Mouse (Mus musculus) forebrain, embryonic 15.5 days (tissue): ENCODE results near the gene Fam208b. TPM values are rescaled to one million over a fixed set of nuclear protein-coding genes. Genes with fewer than 3 reads are reported as not detected.
A peak's percentile ranks its signal among the peaks of the same experiment; 100 is the strongest.

Experiments
- ATAC-seq: fragments of 200-750 bp; cut with Nextera tagmentation; replicated peaks from 2 replicates; pipeline ENCODE4 v1.8.0; 2017; ENCODE audit warnings: mild to moderate bottlenecking, moderate TSS enrichment, moderate library complexity
- H3K27ac ChIP-seq: fragments of 300-500 bp; sonication (generic); replicated peaks from 2 replicates; pipeline ENCODE4 v1.5.1; 2015; ENCODE audit warnings: mild to moderate bottlenecking, inconsistent platforms
- H3K27me3 ChIP-seq: fragments of 300-500 bp; sonication (generic); 2 replicates; pipeline ENCODE4 v1.6.1; 2015; ENCODE audit warnings: inconsistent platforms
- H3K36me3 ChIP-seq: fragments of 300-500 bp; sonication (generic); 2 replicates; pipeline ENCODE4 v1.6.1; 2015; ENCODE audit warnings: mild to moderate bottlenecking, inconsistent platforms
- H3K4me1 ChIP-seq: fragments of 300-500 bp; sonication (generic); 2 replicates; pipeline ENCODE4 v1.6.1; 2015; ENCODE audit warnings: inconsistent platforms
- H3K4me2 ChIP-seq: fragments of 300-500 bp; sonication (generic); replicated peaks from 2 replicates; pipeline ENCODE4 v1.6.1; 2015; ENCODE audit warnings: mild to moderate bottlenecking, inconsistent platforms
- H3K4me3 ChIP-seq: fragments of 300-500 bp; sonication (generic); 2 replicates; pipeline ENCODE4 v1.5.1; 2015; ENCODE audit warnings: mild to moderate bottlenecking, inconsistent platforms
- H3K9ac ChIP-seq: fragments of 300-500 bp; sonication (generic); replicated peaks from 2 replicates; pipeline ENCODE4 v1.6.1; 2015; ENCODE audit warnings: mild to moderate bottlenecking, inconsistent platforms
- H3K9me3 ChIP-seq: fragments of 300-500 bp; sonication (generic); 2 replicates; pipeline ENCODE4 v1.6.1; 2016; ENCODE audit warnings: inconsistent platforms
- WGBS: fragments of 180-500 bp; shearing (Covaris S2); methylation state at CpG from one replicate; pipeline ENCODE4 v1.1.7; 2015; ENCODE audit warnings: mixed read lengths; 5-methylcytosine and 5-hydroxymethylcytosine counted together
- polyA plus RNA-seq: library from polyadenylated mRNA; unstranded; fragments of >200 nt; fragmentation: Nextera tagmentation; extraction: Ambion mirVana; gene quantifications from 2 replicates; pipeline ENCODE4 v1.2.1, GENCODE M21; 2015

Fam208b gene
- polyA plus RNA-seq, 1 experiment from 2014 or later = 21.3 TPM

DNA sequence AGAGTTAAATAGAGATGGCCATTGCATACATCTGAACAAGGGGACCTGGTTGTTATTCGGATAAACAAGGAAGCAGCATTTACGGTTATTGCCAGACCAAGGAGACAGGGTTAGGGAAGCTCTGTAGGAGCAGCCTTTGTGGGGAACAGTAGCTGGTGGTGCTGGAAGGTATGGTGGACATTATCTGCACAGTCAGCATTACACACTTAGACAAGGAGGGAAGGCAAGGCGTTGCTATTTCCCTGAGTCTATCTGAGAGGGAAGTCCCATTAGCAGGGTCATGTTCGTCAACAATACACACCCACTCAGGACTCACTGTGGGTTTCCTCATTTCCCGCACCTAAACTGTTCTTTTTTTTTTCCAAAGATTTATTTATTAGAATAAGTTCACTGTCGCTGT lies 63.1 kb downstream of the Fam208b start:
- Histone ChIP-seq H3K4me3 (no peak overlapping the region), H3K9ac (no peak overlapping the region), H3K9me3 (no peaks in the 10 kb centered on the region), H3K27ac (no peak overlapping the region), H3K36me3 (peaks cover 15% of the 10 kb centered on the region), H3K27me3 (no peaks in the 10 kb centered on the region), H3K4me2 (no peak overlapping the region), H3K4me1 (peaks cover 19% of the 10 kb centered on the region; the same call in 1 of the 2 replicates)
- ATAC-seq = no peak
- WGBS = 87% methylated on average over 6 of the region's 6 CpGs

DNA sequence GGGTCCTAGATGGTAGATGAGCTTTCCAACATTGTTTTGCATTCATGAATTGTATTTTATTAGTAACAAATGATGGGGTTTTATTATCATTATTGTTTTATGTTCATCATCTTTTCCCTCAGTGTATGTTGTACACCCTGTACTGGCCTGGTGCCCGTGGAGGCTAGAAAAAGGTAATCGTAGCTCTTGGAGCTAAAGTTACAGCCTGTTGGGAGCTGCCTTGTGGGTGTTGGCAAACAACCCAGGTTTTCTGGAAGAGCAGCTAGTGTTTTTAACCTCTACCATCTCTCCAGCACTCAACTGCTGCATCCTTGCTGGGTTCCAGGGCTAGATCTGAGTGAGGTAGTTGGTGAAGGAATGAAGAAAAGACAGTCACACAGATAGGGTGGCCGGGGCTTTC lies 63.5 kb downstream of the Fam208b start:
- H3K36me3 ChIP-seq = peaks cover 11% of the 10 kb centered on the region
- H3K9ac ChIP-seq = no peak overlapping the region
- H3K27me3 ChIP-seq = no peaks in the 10 kb centered on the region
- H3K4me1 ChIP-seq = peaks cover 23% of the 10 kb centered on the region
- no peaks in the 10 kb centered on the region for H3K9me3 ChIP-seq
- no peak overlapping the region for H3K4me2 ChIP-seq
- ATAC-seq = no peak
- H3K4me3 ChIP-seq = no peak overlapping the region
- no peak overlapping the region for H3K27ac ChIP-seq
- WGBS = 83% methylated on average over 3 of the region's 3 CpGs

DNA sequence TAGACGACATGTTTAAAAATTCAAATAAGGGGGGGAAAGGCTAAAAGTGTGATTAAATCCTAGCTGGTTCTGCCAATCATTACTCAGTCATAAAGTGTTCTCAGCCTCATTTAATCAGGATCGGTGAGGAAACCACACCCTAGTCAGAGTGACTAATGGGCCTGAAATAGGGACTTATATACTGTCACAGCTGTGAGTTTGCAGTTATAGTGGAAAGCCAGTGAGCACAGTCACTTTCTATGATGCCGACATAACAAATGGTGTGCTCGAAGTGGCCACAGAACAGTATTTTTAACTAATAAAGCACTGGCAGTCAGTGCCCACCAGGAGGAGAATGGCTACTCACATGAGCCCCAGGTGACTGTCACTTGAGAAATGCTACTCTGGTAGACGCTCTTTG lies 66.0 kb downstream of the Fam208b start:
- Histone ChIP-seq H3K4me3 (no peak overlapping the region), H3K9ac (no peak overlapping the region), H3K27ac (no peak overlapping the region), H3K36me3 (peaks cover 5% of the 10 kb centered on the region; the same call in 1 of the 2 replicates), H3K4me1 (peaks cover 44% of the 10 kb centered on the region), H3K9me3 (no peaks in the 10 kb centered on the region), H3K4me2 (no peak overlapping the region), H3K27me3 (no peaks in the 10 kb centered on the region)
- WGBS = 71% methylated on average over 5 of the region's 5 CpGs
- no peak for ATAC-seq

DNA sequence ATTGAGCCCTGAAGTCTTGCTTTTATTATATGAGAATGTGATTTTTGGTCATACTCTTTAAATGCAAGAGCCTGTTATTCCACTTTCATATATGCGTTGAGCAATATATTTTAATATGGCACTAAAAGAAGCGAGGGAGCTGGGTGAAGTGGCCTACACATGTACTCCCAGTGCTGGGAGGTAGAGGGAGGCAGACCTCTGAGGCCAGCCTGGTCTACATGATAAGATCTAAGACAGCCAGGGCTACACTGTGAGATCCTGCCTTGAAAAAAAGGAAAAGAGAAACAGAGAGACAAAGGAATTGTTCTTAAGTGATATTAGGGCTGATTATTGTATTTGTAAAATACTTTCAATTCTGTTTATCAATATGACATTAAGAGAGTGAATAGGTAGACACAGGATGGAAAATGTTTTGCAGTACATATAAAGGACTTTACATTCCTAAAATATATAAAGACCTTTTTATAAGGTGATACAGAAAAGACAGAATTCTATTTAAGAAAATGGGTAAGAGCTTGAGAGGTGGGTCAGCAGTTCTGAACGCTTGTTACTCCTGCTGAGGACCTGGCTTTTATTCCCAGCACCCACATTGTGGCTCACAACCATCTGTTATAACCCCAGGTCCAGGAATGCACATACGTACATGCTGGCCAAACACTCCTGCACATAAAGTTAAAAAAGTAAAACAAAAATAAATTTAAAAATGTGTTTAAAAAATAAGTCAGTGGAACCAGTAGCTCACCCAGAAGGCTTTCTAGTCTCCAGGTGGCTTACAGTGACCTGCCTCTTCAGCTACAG lies 66.6 kb downstream of the Fam208b start:
- 93% methylated on average over 4 of the region's 4 CpGs for WGBS
- H3K9ac ChIP-seq = no peak overlapping the region
- no peak overlapping the region for H3K27ac ChIP-seq
- no peaks in the 10 kb centered on the region for H3K9me3 ChIP-seq
- H3K4me1 ChIP-seq = peaks cover 51% of the 10 kb centered on the region
- no peaks in the 10 kb centered on the region for H3K27me3 ChIP-seq
- no peak overlapping the region for H3K4me2 ChIP-seq
- H3K4me3 ChIP-seq = no peak overlapping the region
- H3K36me3 ChIP-seq = 0 out of 2 replicates have a peak, but pooled peaks cover 5% of the 10 kb centered on the region
- ATAC-seq = no peak

DNA sequence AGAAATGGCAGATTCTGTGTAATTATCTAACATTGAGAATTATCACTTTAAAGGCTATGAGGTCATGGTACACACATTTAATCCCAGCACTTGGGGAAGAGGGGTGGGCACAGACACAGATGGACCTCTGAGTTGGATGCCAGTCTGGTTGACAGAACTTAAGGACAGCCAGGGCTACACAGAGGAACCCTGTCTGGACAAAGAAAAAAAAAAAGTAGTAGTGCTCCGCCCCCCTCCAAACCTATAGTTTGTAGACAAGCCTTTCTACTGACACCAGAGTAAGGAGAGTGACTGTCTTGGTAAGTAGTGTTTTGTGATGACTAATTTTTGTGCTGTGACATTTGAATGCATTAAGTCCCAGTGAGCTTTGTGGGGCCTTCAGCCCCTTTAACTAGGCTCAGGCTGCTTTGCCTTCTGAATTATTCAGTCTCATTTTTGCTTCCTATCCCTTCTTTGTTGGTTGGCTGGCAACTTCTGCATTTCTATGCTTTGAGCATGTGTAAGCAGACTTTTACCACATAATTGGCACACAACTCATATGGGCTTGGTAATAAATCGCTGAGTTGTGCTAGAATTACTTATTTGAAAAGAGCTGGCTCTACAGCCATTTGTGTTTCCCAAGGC lies 69.6 kb downstream of the Fam208b start:
- Histone ChIP-seq H3K9ac (no peak overlapping the region), H3K9me3 (no peaks in the 10 kb centered on the region), H3K4me1 (peaks cover 60% of the 10 kb centered on the region), H3K27ac (peak overlapping the region; percentile 64), H3K27me3 (no peaks in the 10 kb centered on the region), H3K4me2 (peak overlapping the region; percentile 52), H3K36me3 (no peaks in the 10 kb centered on the region), H3K4me3 (peak overlapping the region; percentile 83; the same call in 1 of the 2 replicates)
- 0 out of 2 replicates have a peak, but pooled peaks have one; percentile 3 for ATAC-seq
- WGBS = 24% methylated on average over 2 of the region's 2 CpGs

DNA sequence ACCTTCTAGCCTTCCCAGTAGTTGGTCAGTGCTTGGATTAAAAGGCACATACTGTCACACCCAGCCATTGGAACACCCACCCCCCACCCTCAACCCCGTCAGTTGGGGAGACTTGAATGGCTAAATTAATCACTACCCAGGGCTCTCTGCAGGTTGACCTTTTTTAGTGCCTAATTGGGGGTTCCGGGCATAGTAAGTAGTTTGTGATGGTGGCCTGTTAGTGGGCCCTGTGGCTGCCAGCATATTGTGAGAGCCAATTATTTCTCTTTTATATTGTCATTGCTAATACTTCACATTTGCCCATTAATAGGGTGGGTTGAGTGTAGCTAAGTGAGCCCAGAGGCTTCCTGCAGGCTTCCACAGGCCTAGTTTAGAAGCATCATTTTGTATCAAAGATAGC lies 70.7 kb downstream of the Fam208b start:
- Histone ChIP-seq H3K4me3 (peak overlapping the region; percentile 83), H3K9ac (peak overlapping the region; percentile 89; the same call in 1 of the 2 replicates), H3K4me2 (peak overlapping the region; percentile 52), H3K27ac (peak overlapping the region; percentile 64; the same call in 1 of the 2 replicates), H3K27me3 (no peaks in the 10 kb centered on the region), H3K4me1 (peaks cover 53% of the 10 kb centered on the region), H3K9me3 (no peaks in the 10 kb centered on the region), H3K36me3 (no peaks in the 10 kb centered on the region)
- ATAC-seq = no peak
- 3% methylated on average over 2 of the region's 2 CpGs for WGBS

DNA sequence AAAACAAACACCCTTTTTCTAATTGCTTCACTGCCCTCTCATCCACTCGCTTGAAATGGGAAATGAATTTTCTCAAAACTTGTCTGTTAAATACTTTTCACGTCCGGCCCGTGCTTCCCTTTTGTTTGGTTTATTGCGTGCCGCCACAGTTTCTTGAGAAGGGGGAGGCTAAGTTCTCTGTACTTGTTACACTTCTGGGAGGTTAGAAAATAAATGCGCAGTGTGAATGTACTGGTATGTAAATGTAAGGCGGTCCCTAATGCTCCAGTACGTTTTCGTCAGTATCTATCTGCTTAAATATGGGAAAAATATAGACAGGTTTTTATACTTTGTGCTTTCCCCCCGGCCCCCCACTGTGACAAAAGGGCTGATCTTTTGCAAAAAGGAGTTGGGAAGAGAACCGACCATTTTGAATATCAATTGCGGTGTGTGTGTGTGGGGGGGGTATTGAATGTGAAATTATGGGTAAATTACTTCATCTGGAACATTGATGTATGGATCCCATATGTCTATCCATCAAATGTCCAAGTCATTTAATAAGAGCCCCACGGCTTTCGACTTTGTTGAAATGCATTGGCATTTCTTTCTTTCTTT lies 71.8 kb downstream of the Fam208b start:
- ATAC-seq = no peak
- Histone ChIP-seq H3K4me3 (peak overlapping the region; percentile 83), H3K36me3 (no peaks in the 10 kb centered on the region), H3K4me2 (peak overlapping the region; percentile 52), H3K9ac (peak overlapping the region; percentile 89), H3K4me1 (peaks cover 46% of the 10 kb centered on the region), H3K9me3 (no peaks in the 10 kb centered on the region), H3K27ac (peak overlapping the region; percentile 97), H3K27me3 (no peaks in the 10 kb centered on the region)
- WGBS = 1% methylated on average over 15 of the region's 15 CpGs

DNA sequence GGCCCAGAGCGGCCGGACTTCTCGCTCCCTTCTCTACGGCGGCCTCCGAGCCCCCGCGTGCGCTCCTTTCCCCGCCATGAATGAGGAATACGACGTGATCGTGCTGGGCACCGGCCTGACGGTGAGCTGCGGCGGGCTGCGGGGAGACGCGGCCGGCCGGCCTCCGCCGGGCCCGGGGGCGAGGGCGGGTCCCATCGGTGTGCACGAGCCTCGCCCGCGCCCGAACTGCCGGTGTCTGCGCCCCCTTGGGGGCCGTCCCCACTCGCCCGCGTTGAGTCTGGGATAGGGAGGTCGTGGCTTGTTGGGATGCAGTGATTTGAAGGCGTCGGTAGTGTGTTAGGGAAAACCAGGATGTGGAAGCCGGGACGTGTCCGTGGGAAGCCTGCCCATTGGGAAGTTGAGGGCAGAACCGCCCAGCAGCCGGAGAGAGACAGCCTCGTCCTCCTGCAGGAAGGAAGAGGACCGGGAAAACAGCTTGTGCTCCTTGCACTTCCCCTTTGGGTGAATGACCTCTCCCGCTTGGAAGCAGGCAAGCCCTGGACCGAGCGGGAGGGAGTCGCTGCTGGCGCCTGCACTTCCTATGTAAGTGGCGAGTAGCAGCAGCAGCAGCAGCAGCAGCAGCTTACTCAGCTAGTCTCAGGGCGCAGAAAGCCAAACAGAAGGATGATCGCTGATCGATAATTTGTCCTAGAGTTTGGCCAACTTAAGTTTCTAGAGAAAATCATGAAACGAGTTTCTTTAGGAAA lies 72.5 kb downstream of the Fam208b start:
- Histone ChIP-seq H3K4me3 (peak overlapping the region; percentile 83), H3K9ac (peak overlapping the region; percentile 89), H3K36me3 (no peaks in the 10 kb centered on the region), H3K27ac (peak overlapping the region; percentile 97), H3K27me3 (no peaks in the 10 kb centered on the region), H3K4me1 (peaks cover 45% of the 10 kb centered on the region), H3K4me2 (peak overlapping the region; percentile 52), H3K9me3 (no peaks in the 10 kb centered on the region)
- WGBS = under 1% methylated on average over 54 of the region's 59 CpGs
- peak; percentile 58 for ATAC-seq

DNA sequence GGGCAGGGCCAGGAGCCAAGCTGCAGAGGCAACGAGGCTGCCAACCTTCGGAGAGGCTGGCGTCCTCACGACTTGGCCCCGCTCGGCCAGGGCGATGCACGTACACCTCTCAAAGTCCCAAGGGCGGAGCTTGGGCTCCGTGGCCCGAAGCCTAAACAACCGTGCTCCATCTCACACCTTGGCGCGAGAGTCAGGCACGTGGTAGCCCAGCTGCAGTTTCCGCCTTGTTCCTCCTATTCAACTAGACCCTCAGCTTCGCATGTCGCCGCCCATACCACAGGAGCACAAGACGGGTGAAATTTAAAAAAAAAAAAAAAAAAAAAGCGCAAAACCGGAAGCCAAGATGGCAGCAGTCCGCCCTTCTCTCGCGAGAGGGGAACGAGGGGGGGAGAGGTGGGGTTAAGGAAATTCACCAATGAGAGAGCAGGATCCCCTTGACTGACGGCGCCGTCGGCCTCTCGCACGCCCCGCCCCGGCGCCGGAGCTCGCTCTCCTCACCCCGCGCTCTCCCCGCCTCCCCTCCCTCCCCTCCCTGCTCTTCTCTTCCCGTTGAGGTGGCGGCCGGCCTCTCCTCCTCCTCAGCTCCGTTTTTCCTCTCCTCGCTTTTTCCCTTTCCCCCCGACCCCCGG lies 73.2 kb downstream of the Fam208b start, which contains the start of gene Gdi2:
Gene Gdi2, plus strand, starts transcription at position 470 of the 629 bp plus-strand sequence.
- 1% methylated on average over 40 of the region's 47 CpGs for WGBS
- Histone ChIP-seq H3K27me3 (no peaks in the 10 kb centered on the region), H3K4me2 (peak within 1 kb of the TSS; percentile 69), H3K4me1 (peaks cover 41% of the 10 kb centered on the region), H3K9ac (peak within 1 kb of the TSS; percentile 89), H3K36me3 (no peaks in the 10 kb centered on the region), H3K27ac (peak within 1 kb of the TSS; percentile 97), H3K9me3 (no peaks in the 10 kb centered on the region), H3K4me3 (peak within 1 kb of the TSS; percentile 83)
- ATAC-seq = peak; percentile 96

DNA sequence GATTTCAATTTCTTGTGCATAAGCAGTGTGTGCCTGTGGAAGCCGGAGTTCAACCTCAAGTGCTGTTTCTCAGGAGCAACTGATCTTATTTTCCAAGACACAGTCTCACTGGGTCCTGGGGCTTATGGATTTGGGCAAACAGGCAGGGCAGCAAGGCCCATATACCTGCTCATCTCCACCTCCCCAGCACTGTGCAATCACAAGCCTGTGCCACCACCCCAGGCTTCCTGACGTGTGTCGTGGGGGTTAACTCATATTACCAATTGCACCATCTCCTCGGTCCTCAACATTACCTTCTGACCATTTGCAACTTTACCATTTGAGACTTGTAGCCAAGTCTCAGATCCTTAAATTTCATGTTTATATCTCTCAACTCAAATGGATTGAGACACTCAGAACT lies 76.8 kb downstream of the Fam208b start:
- Histone ChIP-seq H3K36me3 (no peaks in the 10 kb centered on the region), H3K4me1 (peaks cover 8% of the 10 kb centered on the region; the same call in 1 of the 2 replicates), H3K9ac (no peak overlapping the region), H3K4me3 (no peak overlapping the region), H3K27me3 (no peaks in the 10 kb centered on the region), H3K9me3 (no peaks in the 10 kb centered on the region), H3K27ac (no peak overlapping the region), H3K4me2 (no peak overlapping the region)
- ATAC-seq = no peak
- WGBS = 94% methylated on average over 4 of the region's 4 CpGs

DNA sequence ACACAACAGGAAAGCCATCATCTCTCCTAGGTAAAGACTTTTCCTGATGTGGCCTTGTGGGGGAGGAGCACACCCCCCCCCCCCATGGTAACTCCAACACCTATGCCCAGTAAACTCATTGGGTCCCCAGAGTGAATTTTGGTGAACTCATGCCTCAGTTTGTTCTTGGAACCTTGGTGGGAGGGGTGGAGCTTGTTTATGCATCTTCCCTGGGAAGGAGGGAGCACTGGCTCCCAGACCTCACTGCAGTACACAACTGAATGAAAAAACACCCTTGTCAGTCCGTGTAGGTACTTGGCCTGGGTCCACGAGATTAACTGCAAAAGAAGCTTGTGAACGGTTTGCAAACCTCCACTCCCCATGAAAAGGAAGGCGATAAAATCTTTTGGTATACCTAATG lies 78.5 kb downstream of the Fam208b start:
- no peak for ATAC-seq
- no peak overlapping the region for H3K9ac ChIP-seq
- H3K4me3 ChIP-seq = no peak overlapping the region
- H3K4me2 ChIP-seq = no peak overlapping the region
- H3K27me3 ChIP-seq = no peaks in the 10 kb centered on the region
- H3K27ac ChIP-seq = no peak overlapping the region
- no peaks in the 10 kb centered on the region for H3K9me3 ChIP-seq
- peaks cover 5% of the 10 kb centered on the region; the same call in 1 of the 2 replicates for H3K4me1 ChIP-seq
- WGBS = 73% methylated on average over 4 of the region's 4 CpGs
- H3K36me3 ChIP-seq = no peaks in the 10 kb centered on the region
